Mouse (Mus musculus): Measurements from ENCODE around the gene Rnf26. TPM values are rescaled to one million over a fixed set of nuclear protein-coding genes. Genes with fewer than 3 reads are reported as not detected.

The Rnf26 gene
- polyA plus RNA-seq, 2 experiments: 21.9 to 29.4 TPM

DNA sequence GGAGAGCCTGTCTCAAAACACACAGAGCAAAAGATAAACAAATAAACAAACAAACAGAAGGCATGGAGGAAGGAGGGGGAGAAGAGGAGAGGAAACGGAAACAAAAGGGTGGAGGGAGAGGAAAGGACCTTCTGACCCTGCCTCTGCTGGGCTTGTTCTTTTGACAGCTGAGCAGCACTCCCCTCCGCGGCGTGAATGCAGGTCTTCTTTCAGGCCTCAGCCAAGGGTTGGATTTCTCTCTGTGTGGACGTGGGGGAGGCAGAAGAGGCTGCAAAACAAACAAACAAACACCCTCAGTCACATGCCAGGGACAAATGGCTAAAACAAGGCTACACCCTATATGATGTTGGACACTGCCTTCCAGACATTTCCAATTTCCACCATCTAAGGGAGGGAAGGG lies 11.7 kb upstream of the Rnf26 start:
- 60% methylated on average over 5 of the region's 5 CpGs for WGBS (ENCODE audit: insufficient replicate concordance)
- Histone ChIP-seq H3K36me3 (replicated peaks; ENCODE audit: control insufficient read depth, insufficient read depth, low read depth) (no peaks in the 10 kb centered on the region), H3K27ac (no peak overlapping the region), H3K9me3 (ENCODE audit: control insufficient read depth, low read length) (no peaks in the 10 kb centered on the region), H3K27me3 (ENCODE audit: control insufficient read depth, insufficient read depth, low read length) (peaks cover 11% of the 10 kb centered on the region), H3K4me2 (ENCODE audit: low read depth) (no peak overlapping the region), H3K4me3 (ENCODE audit: insufficient read depth in 1 of 2, low read depth in 2 of 2, low read length in 2 of 2) (no peak overlapping the region), H3K4me1 (replicated peaks; ENCODE audit: control insufficient read depth in 2 of 2, insufficient read depth in 2 of 2, low read length in 1 of 2) (peaks cover 0 to 6% of the 10 kb centered on the region in 2 experiments; a peak in 1 of 4 replicates), H3K9ac (replicated peaks) (no peak overlapping the region)
- no peak for ATAC-seq (ENCODE audit: insufficient read depth)
- no peak for DNase-seq (ENCODE audit: low read depth in 3 of 3, low spot score in 3 of 3)
- TF ChIP-seq EP300 (IDR thresholded peaks at IDR 0.05; ENCODE audit: low read depth) (no peak), CTCF (IDR thresholded peaks at IDR 0.05; ENCODE audit: low read depth) (no peak)

DNA sequence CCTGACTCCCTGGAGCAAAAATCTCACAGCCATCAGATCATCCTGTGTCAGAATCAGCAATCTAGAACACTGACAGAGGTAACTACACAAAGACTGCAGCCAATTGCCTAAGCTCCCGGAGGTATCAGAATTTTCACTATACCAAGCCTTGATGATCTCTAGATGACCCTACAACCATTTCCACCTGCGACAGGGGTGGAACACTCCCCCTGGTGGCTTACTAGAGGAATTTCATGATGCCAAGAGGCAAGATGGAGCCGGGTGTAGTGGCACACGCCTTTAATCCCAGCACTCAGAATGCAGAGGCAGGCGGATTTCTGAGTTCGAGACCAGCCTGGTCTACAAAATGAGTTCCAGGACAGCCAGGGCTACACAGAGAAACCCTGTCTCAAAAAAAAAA lies 11.0 kb upstream of the Rnf26 start:
- no peak for ATAC-seq (ENCODE audit: insufficient read depth)
- Histone ChIP-seq H3K9ac (replicated peaks) (no peak overlapping the region), H3K9me3 (ENCODE audit: control insufficient read depth, low read length) (no peaks in the 10 kb centered on the region), H3K4me1 (replicated peaks; ENCODE audit: control insufficient read depth in 2 of 2, insufficient read depth in 2 of 2, low read length in 1 of 2) (0 out of 4 replicates have a peak, but pooled peaks cover 0 to 3% of the 10 kb centered on the region in 2 experiments), H3K36me3 (replicated peaks; ENCODE audit: control insufficient read depth, insufficient read depth, low read depth) (no peaks in the 10 kb centered on the region), H3K27me3 (ENCODE audit: control insufficient read depth, insufficient read depth, low read length) (peaks cover 4% of the 10 kb centered on the region; the same call in 1 of the 2 replicates), H3K27ac (no peak overlapping the region), H3K4me3 (ENCODE audit: insufficient read depth in 1 of 2, low read depth in 2 of 2, low read length in 2 of 2) (no peak overlapping the region), H3K4me2 (ENCODE audit: low read depth) (no peak overlapping the region)
- WGBS (ENCODE audit: insufficient replicate concordance): 52% methylated on average over 6 of the region's 6 CpGs
- no peak for TF ChIP-seq EP300 (IDR thresholded peaks at IDR 0.05; ENCODE audit: low read depth)
- TF ChIP-seq CTCF (IDR thresholded peaks at IDR 0.05; ENCODE audit: low read depth): peak; percentile 72
- DNase-seq (ENCODE audit: low read depth in 3 of 3, low spot score in 3 of 3): no peak

DNA sequence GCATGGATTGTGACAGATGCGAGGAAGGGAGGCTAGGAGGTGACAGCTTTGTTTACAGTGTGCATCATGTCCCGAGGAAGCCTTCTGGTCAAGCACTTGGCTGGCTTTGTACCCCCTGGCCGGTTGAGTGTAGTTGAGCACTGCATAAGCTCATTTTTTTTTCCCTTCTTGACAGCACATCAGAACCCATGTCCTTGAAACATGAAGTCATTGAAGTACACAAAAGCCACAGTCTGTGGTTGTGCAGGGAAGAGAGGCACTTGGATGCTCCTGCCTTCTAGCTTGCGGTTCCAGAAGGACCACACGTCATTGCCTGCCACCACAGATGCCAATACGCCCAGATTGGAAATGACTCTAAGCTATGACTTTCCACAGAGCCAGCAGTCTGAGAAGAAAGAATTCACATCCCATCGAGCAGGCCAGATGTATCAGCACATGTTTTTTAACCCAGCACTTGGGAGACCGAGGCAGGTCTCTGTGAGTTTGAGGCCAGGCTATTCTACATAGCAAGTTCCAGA lies 6.7 kb upstream of the Rnf26 start:
- WGBS (ENCODE audit: insufficient replicate concordance): 60% methylated on average over 8 of the region's 8 CpGs
- no peak for DNase-seq (ENCODE audit: low read depth in 3 of 3, low spot score in 3 of 3)
- H3K9ac ChIP-seq (replicated peaks): no peak overlapping the region
- no peaks in the 10 kb centered on the region for H3K27me3 ChIP-seq (ENCODE audit: control insufficient read depth, insufficient read depth, low read length)
- ATAC-seq (ENCODE audit: insufficient read depth): no peak
- H3K36me3 ChIP-seq (replicated peaks; ENCODE audit: control insufficient read depth, insufficient read depth, low read depth): no peaks in the 10 kb centered on the region
- H3K27ac ChIP-seq: no peak overlapping the region
- H3K4me2 ChIP-seq (ENCODE audit: low read depth): no peak overlapping the region
- no peak overlapping the region for H3K4me3 ChIP-seq (ENCODE audit: insufficient read depth in 1 of 2, low read depth in 2 of 2, low read length in 2 of 2)
- H3K4me1 ChIP-seq (replicated peaks; ENCODE audit: control insufficient read depth in 2 of 2, insufficient read depth in 2 of 2, low read length in 1 of 2): no peaks in the 10 kb centered on the region; a peak in 1 of 4 replicates
- no peak for TF ChIP-seq CTCF (IDR thresholded peaks at IDR 0.05; ENCODE audit: low read depth)
- TF ChIP-seq EP300 (IDR thresholded peaks at IDR 0.05; ENCODE audit: low read depth): no peak
- H3K9me3 ChIP-seq (ENCODE audit: control insufficient read depth, low read length): no peaks in the 10 kb centered on the region

DNA sequence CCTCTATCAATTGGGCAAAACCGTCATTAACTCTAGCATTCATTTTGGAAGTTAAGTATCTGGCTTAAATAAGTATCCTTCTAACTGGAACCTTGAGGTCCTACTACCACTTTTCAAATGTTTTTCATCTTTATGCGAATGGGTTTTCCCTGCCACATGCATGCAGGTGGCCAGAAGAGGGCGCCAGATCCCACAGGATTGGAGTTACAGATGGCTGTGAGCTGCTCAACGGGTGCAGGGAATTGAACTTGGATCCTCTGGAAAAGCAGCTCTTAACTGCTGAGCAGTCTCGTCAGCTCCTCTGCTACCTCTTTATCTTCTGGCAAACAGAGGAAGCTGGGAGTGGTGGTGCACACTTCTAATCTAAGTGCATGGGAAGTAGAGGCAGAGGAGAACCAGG lies 5.7 kb upstream of the Rnf26 start:
- 39% methylated on average over 5 of the region's 5 CpGs for WGBS (ENCODE audit: insufficient replicate concordance)
- no peak for ATAC-seq (ENCODE audit: insufficient read depth)
- Histone ChIP-seq H3K27me3 (ENCODE audit: control insufficient read depth, insufficient read depth, low read length) (no peaks in the 10 kb centered on the region), H3K4me3 (ENCODE audit: insufficient read depth in 1 of 2, low read depth in 2 of 2, low read length in 2 of 2) (no peak overlapping the region), H3K27ac (no peak overlapping the region), H3K9ac (replicated peaks) (no peak overlapping the region), H3K4me2 (ENCODE audit: low read depth) (no peak overlapping the region), H3K36me3 (replicated peaks; ENCODE audit: control insufficient read depth, insufficient read depth, low read depth) (no peaks in the 10 kb centered on the region), H3K9me3 (ENCODE audit: control insufficient read depth, low read length) (no peaks in the 10 kb centered on the region), H3K4me1 (replicated peaks; ENCODE audit: control insufficient read depth in 2 of 2, insufficient read depth in 2 of 2, low read length in 1 of 2) (peaks cover 2 to 4% of the 10 kb centered on the region in 2 experiments; a peak in 3 of 4 replicates)
- TF ChIP-seq CTCF (IDR thresholded peaks at IDR 0.05; ENCODE audit: low read depth): peak; percentile 89
- TF ChIP-seq EP300 (IDR thresholded peaks at IDR 0.05; ENCODE audit: low read depth): no peak
- peak in 1 of 3 experiments; percentile 37 for DNase-seq (ENCODE audit: low read depth in 3 of 3, low spot score in 3 of 3)

DNA sequence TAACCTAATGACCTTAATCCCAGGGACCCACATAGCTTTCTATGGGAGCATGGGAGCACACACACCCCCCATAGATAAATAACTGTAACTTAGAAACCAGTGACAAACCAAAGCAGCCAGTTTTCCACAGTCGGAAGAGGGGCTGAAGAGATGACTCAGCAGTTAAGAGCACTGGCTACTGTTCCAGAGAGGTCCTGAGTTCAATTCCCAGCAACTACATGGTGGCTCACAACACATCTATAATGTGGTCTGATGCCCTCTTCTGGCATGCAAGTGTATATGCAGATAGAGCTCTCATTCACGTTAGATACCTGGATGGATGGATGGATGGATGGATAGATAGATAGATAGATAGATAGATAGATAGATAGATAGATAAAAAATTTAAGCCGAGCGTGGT lies 2.9 kb upstream of the Rnf26 start:
- Histone ChIP-seq H3K4me3 (ENCODE audit: insufficient read depth in 1 of 2, low read depth in 2 of 2, low read length in 2 of 2) (no peak overlapping the region), H3K36me3 (replicated peaks; ENCODE audit: control insufficient read depth, insufficient read depth, low read depth) (no peaks in the 10 kb centered on the region), H3K9ac (replicated peaks) (no peak overlapping the region), H3K27me3 (ENCODE audit: control insufficient read depth, insufficient read depth, low read length) (no peaks in the 10 kb centered on the region), H3K4me2 (ENCODE audit: low read depth) (no peak overlapping the region), H3K9me3 (ENCODE audit: control insufficient read depth, low read length) (no peaks in the 10 kb centered on the region), H3K4me1 (replicated peaks; ENCODE audit: control insufficient read depth in 2 of 2, insufficient read depth in 2 of 2, low read length in 1 of 2) (peaks cover 2 to 7% of the 10 kb centered on the region in 2 experiments; a peak in 3 of 4 replicates), H3K27ac (no peak overlapping the region)
- 65% methylated on average over 4 of the region's 4 CpGs for WGBS (ENCODE audit: insufficient replicate concordance)
- ATAC-seq (ENCODE audit: insufficient read depth) (no peak), DNase-seq (ENCODE audit: low read depth in 3 of 3, low spot score in 3 of 3) (no peak)
- TF ChIP-seq EP300 (IDR thresholded peaks at IDR 0.05; ENCODE audit: low read depth) (no peak), CTCF (IDR thresholded peaks at IDR 0.05; ENCODE audit: low read depth) (peak; percentile 39)
